Mouse (Mus musculus) bone marrow macrophage, adult 2 months (primary cell): ENCODE results near the gene Leng9.

Experiments used
- CTCF ChIP-seq: IDR thresholded peaks from 2 replicates; pipeline ENCODE4 v1.5.1; 2012; ENCODE audit warnings: low read depth, mild to moderate bottlenecking, low read length, moderate library complexity
- POLR2A ChIP-seq: IDR thresholded peaks from 2 replicates; pipeline ENCODE4 v1.6.1; 2012; ENCODE audit warnings: mild to moderate bottlenecking, low read depth, low read length, borderline replicate concordance

DNA sequence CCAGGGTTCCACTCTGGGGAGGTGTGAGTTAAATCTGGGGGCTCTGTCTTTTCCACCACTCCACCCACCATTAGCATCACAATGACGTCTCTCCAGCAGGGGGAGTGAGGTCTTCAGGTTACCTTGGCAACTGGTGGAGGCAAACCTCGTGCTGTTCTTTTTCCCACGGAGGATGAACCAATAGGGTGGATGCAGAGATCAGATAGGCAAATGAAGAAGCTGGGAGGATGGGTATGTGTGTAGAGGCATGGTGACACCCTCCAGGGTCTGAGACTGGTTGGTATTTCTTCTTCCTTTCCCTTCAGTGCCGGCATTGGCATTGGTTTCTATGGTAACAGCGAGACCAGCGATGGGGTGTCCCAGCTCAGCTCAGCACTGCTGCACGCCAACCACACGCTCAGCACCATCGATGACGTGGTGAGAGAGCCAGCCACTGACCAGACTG lies 25.8 kb downstream of the Leng9 start:
- TF ChIP-seq POLR2A, result no peak
- no peak for TF ChIP-seq CTCF
